Mouse (Mus musculus): ENCODE measurements at regions not wholly inside any gene's neighbourhood (a gene's known extent, or its start where the extent isn't known, plus 50 kb on each side); places are given as distances from the start of the nearest gene placed in this dataset.

GRCm38 (mm10) chr7:137925656-137926055 is 471.9 kb downstream of the Tcerg1l start:
- TF ChIP-seq GATA1 (IDR thresholded peaks at IDR 0.05; ENCODE audit: low read depth, low read length) (no peak), MXI1 (IDR thresholded peaks at IDR 0.05; ENCODE audit: low read depth, low read length) (no peak), POLR2A (IDR thresholded peaks at IDR 0.05; ENCODE audit: control insufficient read depth in 1 of 2, insufficient read depth in 1 of 2, low read depth in 1 of 2, low read length in 2 of 2, poor library complexity in 1 of 2) (no peak), CTCF (IDR thresholded peaks at IDR 0.05 in 2 of 3, conservative IDR thresholded peaks at IDR 0.05 in 1 of 3; ENCODE audit: control insufficient read depth in 1 of 3, insufficient read depth in 1 of 3, low read depth in 2 of 3, low read length in 3 of 3, poor library complexity in 1 of 3, severe bottlenecking in 1 of 3) (no peak), JUND (IDR thresholded peaks at IDR 0.05; ENCODE audit: low read depth, low read length) (no peak), POLR2AphosphoS5 (IDR thresholded peaks at IDR 0.05; ENCODE audit: borderline replicate concordance, low read depth, low read length) (no peak)
